Mouse (Mus musculus): ENCODE data around the gene Cd63.

Gene Cd63

GRCm38 (mm10) chr10:128908778-128909448 is 8.1 kb downstream of the Cd63 start:
- DNase-seq: peak; percentile 85

GRCm38 (mm10) chr10:128909567-128910028 is 8.8 kb downstream of the Cd63 start:
- DNase-seq: peak; percentile 95

GRCm38 (mm10) chr10:128910066-128910841 is 9.5 kb downstream of the Cd63 start:
- DNase-seq: peak; percentile 71

- DNase-seq: peak; percentile 17
Observed at GRCm38 (mm10) chr10:128911430-128911829, 10.6 kb downstream of the Cd63 start.

GRCm38 (mm10) chr10:128912268-128912667 is 11.5 kb downstream of the Cd63 start:
- DNase-seq: no peak

GRCm38 (mm10) chr10:128912791-128913190 is 12.0 kb downstream of the Cd63 start:
- no peak for DNase-seq

GRCm38 (mm10) chr10:128913219-128913618 is 12.4 kb downstream of the Cd63 start:
- DNase-seq: peak; percentile 88

GRCm38 (mm10) chr10:128913696-128914095 is 12.9 kb downstream of the Cd63 start:
- peak; percentile 53 for DNase-seq

GRCm38 (mm10) chr10:128915550-128915949 is 14.8 kb downstream of the Cd63 start:
- peak; percentile 4 for DNase-seq

GRCm38 (mm10) chr10:128916665-128917064 is 15.9 kb downstream of the Cd63 start:
- DNase-seq: no peak

- no peak for DNase-seq
Observed at GRCm38 (mm10) chr10:128917400-128917799, 16.6 kb downstream of the Cd63 start.

- peak; percentile 60 for DNase-seq
Observed at GRCm38 (mm10) chr10:128918246-128918645, 17.5 kb downstream of the Cd63 start.

GRCm38 (mm10) chr10:128919203-128919631 is 18.4 kb downstream of the Cd63 start:
- peak; percentile 90 for DNase-seq

GRCm38 (mm10) chr10:128919966-128920365 is 19.2 kb downstream of the Cd63 start:
- peak; percentile 10 for DNase-seq

GRCm38 (mm10) chr10:128920736-128921161 is 20.0 kb downstream of the Cd63 start:
- peak; percentile 72 for DNase-seq

GRCm38 (mm10) chr10:128921251-128921650 is 20.5 kb downstream of the Cd63 start:
- DNase-seq: peak; percentile 28

- peak; percentile 30 for DNase-seq
Observed at GRCm38 (mm10) chr10:128921883-128922821, 21.4 kb downstream of the Cd63 start.

GRCm38 (mm10) chr10:128922822-128923012 is 21.9 kb downstream of the Cd63 start, which contains the start of gene Rdh5:
Rdh5 (minus strand) TSS chr10:128922888.
- no peak for DNase-seq

- DNase-seq: peak; percentile 98
Observed at GRCm38 (mm10) chr10:128923013-128923691, 22.4 kb downstream of the Cd63 start.

- DNase-seq: no peak
Observed at GRCm38 (mm10) chr10:128923935-128924334, 23.1 kb downstream of the Cd63 start, which contains the start of gene Bloc1s1. Bloc1s1 (minus strand) TSS chr10:128924035.

GRCm38 (mm10) chr10:128928356-128928755 is 27.6 kb downstream of the Cd63 start:
- DNase-seq: no peak

- DNase-seq: no peak
Observed at GRCm38 (mm10) chr10:128929638-128930378, 29.0 kb downstream of the Cd63 start.
